Mouse (Mus musculus) heart, adult 8-10 months (tissue): Measurements from ENCODE around the gene Vps13c. TPM values are rescaled to one million over a fixed set of nuclear protein-coding genes. Genes with fewer than 3 reads are reported as not detected.

Source experiments
- DNase-seq: peaks from one replicate; pipeline ENCODE4 v3.0.0; 2022; ENCODE audit warnings: low spot score
- total RNA-seq, 4 experiments: library from RNA; stranded (reverse); gene quantifications; 2 replicates each; pipeline ENCODE4 v1.2.4; 2022

Vps13c gene
- total RNA-seq, 4 experiments from 2014 or later, result 48.5 to 54.4 (median 52.0) TPM

DNA sequence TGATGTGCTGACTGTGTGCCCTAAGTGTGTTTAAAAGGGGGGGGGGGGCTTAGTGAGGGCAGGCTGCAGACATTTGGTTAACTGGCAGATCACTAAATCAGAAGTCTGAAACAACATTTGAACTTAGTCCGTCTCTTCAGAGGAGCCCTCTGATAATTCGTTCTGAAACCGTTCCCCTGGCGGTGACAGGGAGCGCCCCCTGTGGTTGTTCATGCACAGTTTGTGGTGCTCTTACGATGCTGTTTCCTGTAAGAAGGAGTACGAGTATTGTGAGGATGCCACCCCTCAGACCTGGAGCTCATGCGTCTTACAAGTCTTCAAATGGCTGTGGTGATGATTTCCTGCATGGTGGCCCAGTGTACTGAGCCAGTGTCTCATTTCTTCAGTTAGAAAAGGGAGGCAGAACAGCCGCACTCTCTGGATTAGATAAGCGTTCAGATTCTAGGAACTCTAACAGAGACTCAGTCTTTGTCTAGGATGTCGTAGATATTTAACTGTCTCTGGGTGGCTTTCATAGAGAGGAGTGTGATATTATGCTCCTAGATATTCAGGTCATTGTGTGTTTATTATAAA, 38.1 kb downstream of the Vps13c start:
- no peak for DNase-seq

DNA sequence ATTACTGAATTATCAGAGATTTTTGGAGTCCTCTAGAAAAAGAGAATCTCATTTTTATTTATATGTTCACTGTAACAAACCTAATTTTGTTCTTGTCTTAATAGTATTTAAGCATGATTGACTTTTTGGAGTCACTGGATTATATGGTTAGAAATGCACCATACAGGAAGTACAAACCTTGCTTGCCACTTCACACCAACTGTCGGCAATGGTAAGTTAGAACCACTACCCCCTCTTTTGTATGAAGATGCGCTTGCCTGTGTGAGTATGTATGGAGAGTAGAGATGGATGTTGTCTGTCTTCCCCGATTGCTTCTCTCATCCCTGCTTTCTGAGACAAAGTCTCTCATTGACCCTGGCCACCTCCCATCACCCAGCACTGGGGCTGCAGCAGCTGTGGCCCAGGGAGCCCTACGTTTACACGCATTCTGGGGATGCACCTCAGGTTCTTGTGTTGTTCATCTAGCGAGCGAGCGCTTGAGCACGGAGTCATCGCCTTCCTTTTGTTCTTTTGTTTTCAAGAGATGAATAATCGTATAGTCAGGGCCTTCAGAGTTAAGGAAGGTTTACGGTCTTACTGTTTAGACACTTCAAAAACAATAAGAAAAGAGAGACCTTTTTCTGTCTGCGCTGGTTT, 43.3 kb downstream of the Vps13c start:
- DNase-seq, result no peak

DNA sequence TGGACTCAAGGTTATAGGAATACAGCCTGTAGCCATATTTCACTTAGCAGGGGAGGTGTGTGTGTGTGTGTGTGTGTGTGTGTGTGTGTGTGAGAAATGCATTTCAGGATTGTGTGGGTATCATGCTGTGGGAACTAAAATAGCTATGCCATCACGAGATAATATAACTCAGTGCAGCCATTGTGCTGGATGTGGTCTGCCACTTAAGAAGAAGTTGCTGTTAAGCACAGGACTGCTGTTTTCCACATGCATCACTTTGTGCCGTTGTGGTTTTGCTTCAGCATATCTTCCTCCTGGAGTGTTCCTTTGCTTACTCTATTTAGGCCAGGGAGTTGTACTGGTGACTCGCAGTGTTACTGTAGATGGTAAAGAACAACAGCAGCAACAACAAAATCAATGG, 43.9 kb downstream of the Vps13c start:
- no peak for DNase-seq

DNA sequence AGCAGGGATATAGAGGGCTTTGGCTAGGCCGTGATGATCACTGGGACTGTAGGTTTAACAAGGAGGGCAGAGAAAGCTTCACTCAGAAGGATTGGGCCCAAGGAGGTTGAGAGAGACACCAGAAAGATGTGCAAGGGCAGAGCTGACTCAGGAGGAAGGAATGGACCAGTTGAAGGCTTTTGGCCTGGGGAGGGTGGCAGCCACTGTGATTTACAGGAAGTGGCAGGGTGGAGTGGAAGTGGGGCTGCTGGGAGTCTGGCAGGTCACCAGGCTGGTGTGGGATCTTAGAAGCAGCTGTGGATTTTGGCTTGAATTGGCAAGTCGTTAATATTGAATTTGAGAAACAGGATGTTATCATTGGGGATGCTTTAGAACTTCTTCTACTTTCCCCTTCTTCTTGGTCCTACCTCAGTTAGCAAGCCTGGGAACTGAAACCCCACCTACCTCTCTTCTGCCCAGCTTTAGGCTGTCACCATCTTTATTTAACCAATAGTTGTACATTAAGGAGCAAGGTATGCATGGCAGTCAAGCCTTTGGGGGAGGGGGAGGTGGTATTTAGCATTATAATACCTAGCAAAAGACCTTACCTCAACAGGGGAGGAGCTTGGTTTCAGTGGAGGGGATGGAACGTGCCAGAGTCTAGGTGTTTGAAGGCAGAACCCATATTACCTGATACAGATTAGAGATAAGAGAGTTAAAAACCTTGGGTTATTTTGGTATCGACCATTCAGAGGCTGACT, 47.0 kb downstream of the Vps13c start:
- peak; percentile 48 for DNase-seq

DNA sequence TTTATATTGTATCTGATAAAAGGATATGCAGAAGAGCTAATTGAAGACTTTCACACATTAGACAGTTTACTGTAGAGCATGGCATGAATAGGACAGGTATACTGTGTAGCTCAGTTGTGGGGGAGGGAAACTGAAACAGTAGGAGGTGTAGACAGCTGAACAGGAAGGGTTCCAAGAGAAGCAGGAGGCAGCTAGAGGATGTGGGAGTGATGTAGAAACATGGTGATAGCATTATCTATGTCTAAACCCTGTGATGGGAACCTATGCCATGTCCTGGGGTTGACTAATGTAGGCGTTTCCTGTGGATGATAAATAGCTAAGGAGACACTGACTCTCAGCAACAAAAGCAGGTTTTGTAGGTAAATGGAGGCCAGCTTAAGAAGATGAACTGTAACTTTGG, 53.3 kb downstream of the Vps13c start:
- DNase-seq, result no peak

DNA sequence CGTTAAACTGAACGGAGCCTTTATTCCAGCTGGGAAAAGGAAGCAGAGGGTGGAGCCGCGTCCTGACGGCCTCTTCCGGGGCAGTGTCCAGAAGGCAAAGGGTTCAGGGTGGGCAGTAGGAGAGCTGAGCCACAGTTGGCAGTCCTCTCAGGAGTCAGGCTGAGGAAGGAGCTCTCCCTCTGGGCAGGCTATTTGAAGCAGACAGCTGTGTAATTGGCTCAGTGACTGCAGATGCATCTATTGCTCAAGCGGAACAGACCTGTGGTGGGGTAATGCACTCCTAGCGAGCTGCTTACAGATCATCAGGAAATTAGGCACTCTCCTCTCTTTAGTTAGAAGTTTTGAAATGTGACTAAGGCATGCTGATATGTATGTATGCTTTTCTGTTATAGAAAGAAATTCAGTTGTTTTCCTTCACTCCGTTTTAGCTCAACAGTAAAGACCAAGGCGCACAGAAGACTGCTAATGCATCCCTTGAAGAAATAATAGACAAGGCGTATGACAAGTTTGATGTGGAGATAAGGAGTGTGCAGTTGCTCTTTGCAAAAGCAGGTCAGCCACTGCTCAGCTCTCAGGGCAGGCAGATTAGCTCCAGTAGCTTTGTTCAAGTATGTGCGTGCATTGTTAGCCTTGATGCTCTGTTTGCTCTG, 56.6 kb downstream of the Vps13c start:
- DNase-seq, result peak; percentile 2

DNA sequence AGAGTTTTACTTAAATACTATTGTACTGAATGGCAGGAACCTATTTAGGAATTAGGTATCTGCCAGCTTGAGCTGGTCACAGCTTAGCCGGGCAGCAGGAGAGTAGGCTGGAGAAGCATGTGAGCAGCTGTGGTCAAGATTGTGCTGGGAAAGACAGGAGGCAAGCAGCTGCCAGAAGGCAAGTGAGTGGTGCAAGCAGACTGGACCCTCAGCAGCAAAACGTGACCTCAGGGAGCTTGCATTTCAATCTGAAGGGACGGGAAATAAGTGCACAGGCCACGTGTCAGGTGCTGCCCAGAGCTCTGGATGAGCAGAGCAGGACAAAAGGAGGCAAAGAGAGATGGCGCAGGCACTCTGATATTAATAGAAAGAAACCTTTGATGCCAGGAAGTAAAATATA, 60.2 kb downstream of the Vps13c start:
- no peak for DNase-seq

DNA sequence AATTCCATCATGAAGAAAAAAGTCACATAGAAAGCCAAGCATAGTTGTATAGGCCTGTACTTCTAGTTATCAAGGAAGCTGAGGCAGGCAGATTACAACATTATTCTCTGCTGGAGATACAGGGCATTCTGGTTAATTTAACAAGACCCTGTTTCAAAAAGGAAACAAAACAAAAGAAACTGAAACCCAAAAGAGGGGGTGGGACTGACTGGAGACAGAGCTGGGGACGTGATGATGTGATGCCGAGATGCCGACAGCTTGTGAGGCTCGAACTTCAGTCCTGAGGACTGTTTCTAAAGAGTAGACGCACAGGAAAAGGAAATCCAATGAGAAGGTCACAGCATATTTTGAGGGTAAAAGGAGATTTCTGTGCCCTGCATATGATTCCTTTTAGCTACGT, 64.2 kb downstream of the Vps13c start:
- no peak for DNase-seq

DNA sequence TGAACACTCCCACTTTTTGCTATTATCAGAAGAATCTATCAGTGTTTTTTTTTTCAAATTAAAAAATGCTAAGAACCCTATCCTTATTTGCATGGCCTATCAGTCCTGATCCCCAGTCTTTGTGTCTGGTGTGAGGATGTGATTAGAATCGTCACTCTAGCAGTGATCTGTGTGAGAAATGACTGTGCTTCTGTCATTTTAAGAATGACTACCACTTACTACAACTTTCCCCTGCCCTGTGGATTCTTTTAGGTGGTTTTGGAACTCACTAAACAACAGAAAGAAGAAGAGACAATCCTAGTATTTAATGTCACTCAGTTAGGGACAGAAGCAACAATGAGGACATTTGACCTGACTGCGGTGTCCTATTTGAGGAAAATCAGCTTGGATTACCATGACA, 65.3 kb downstream of the Vps13c start:
- no peak for DNase-seq

DNA sequence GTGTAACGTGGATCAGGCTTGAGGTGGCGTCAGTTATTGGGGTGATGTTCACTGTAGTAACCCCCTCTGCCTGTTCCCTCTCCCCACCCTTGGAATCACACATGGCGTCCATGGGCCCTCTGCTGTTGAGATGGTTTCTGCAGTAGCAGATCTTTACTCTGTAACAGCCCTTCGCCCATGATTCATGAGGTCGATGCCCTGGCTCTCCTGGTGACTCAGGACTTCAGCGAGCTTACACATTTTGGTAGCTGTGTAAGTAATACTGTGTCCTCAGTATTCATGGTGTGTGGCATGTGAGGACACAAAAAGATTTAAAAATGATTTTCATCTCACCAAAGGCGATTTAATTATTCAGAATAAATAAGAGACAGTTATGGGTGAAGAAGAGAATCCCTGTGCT, 74.5 kb downstream of the Vps13c start:
- DNase-seq, result no peak

DNA sequence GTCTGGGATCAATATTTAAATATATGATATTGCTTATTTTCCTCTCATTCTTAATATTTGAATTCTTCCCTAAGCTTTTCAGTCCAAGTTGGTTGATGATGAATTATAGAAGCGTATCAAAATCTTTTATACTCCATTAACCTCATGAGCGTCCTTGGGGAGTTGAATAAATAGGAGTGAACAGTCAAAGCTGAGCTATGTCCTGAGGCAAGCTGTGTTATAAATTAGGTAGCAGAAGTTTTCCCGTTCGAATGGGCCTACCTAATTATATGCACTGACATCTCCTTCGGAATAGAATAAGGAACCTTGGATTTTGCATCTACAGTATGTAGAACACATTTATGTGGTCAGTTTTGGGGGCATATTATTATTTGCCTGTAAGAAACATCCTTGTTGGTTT, 82.2 kb downstream of the Vps13c start:
- no peak for DNase-seq

DNA sequence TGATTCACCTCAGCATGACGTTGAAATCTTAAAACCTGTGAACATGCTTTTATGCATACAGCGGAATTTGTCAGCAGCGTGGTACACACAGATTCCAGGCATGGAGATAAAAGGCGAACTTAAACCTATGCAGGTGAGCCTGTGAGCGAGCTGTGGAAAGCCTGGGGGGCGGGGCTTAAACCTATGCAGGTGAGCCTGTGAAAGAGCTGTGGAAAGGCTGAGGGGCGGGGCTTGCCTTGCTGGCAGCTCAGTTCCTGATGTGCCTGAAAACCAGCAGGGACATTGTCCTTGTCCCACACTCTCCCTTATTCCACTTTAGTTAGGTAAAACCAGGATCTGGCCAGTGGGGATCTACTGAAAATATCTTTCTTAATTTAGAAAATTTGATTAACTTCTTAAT, 90.4 kb downstream of the Vps13c start:
- DNase-seq, result no peak

DNA sequence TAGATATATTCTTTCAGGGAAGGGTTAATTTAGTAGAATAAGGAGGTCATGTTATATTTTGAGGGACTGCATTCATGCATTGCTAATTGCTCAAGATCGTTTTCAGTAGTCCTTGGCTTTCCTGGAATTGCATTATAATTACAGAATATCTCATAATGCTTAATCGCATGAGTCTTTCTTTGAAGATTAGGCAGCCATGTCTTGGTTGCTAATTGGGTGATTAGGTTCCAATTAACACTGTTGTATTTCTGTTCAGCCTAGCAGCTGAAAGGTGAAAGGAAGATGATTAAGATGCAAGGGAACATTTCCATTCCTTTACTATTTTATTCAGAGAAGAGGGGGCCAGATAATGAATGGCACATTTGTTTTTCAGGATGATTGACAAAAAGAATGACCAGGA, 97.1 kb downstream of the Vps13c start:
- DNase-seq, result no peak

DNA sequence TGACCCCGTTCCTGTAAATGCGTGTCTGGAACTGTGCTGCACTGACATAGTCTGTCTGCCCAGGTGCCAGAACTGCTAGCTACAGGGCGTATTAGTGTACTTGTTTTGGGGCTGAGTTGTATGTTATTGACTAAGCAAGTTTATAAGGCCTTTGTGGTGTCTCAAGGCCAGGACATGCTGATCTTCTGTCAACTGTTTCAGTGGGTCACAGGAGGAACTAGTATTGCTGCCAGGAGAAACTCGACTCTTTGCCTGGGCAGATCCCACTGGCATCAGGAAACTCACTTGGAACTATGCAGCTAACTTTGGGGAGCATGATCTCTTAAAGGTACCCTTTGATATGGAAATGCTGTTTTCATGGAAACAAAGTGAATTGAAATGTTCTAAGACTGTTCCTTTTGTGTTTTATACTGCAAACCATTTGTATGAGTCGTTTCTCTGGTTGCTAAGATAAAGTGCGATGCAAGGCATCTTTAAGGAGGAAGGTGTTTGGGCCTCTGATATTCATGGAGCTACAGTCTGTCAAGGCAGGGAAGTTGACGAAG, 115.3 kb downstream of the Vps13c start:
- DNase-seq, result no peak

DNA sequence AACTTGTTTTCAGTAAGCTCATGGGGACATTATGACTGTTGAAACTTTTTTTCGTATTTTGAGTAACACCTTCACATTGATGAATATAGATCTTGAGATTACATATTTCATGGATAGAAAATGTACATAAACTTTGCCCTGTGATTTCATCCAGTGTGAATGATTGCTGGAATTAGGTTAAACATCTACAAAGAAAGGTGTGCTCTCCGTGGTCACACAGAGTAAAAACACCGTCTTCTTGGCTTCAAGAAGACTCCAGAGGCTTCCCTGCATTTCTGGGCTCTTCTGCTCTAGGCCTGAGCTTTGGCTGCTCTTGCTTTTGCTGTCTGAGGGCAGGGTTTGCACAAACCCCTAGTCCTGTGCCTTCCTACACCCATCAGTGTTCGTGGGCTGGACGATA, 121.8 kb downstream of the Vps13c start:
- no peak for DNase-seq

DNA sequence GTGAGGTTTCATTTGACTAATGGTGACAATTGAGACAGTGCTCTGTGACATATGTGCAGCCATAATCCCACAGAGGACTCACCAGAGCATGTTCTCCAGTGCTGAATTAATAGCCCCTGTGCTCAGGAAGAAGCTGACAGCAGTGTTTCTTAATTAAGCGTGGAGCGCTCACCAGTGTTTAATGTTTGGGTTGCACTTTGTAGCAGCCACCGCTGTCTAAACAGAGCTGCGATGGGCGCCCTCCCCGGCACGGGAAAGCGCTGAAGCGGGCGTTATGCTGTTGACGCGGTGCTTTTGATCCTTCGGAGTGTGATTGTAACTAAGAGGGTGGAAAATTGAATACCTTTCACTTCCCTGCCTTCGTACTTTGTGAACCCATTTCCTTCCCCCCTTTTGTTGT, 125.7 kb downstream of the Vps13c start:
- DNase-seq, result no peak

DNA sequence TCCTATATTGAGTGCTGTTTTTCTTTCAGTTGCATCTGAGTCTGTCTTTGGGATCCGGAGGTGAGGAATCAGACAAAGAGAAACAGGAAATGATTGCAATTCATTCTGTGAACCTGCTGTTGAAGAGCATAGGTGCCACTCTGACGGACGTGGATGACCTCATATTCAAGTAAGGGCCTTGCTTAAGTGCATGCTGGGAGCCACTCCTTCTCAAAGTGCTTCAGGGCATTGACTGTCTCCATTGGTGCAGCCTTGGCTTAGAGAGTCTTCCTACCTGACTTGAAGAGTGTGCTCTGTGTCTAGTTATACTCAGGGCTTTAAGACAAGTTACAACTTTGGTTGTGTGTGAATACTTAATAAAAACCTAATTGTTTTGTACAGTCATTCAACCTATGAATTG, 126.8 kb downstream of the Vps13c start:
- DNase-seq, result no peak

DNA sequence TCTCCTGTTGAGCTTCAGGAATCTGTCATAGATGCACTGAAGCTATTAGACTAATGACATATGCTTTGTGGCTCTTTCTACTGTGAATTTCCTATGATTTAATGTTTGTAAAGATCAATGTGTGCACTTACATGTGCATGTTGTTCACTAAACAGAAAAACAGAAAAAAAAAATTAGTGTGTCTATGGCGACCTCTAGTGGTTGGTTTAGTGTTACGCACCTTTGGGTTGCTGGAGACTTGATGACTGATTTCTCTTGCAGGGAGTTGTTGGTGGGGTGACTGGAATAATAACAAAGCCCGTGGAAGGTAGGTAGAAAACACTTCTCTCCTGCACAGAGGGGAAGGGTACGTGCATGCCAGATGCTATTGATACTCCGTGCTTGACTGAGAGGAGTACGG, 133.3 kb downstream of the Vps13c start:
- peak; percentile 4 for DNase-seq

DNA sequence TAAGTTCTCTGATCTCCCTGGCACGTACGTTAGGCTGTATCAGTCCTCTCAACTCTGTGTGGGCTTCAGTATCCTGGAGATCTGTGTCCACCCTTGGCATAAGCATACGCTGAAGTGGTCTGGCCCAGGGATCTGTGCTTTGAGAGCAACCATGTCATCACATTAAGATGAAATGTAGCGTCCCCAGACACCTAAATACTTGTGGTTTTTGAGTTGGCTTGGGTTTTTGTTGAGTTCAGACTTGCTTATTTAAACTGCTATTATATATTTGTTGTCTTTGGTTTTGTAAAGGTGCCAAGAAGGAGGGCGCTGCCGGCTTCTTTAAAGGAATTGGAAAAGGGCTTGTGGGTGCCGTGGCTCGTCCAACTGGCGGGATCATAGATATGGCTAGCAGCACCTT, 135.3 kb downstream of the Vps13c start:
- no peak for DNase-seq

DNA sequence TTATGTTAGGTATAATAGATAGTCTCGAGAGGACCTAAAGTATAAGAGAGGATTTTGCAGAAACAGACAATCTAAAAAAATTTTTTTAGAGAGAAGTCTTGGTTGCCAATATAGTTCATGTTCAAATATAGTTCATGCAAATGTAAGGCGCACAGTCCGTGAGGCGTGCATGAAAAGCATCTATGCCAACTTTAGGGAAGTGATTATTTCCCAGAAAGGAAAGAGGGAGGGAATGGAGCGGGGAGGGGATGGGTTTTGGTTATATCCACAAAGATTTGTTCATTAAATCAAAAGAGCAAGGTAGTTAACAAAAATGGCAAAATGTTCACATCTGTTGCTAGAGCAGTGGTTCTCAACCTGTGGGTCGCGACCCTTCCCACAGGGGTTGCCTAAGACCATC, 166.4 kb downstream of the Vps13c start:
- no peak for DNase-seq

DNA sequence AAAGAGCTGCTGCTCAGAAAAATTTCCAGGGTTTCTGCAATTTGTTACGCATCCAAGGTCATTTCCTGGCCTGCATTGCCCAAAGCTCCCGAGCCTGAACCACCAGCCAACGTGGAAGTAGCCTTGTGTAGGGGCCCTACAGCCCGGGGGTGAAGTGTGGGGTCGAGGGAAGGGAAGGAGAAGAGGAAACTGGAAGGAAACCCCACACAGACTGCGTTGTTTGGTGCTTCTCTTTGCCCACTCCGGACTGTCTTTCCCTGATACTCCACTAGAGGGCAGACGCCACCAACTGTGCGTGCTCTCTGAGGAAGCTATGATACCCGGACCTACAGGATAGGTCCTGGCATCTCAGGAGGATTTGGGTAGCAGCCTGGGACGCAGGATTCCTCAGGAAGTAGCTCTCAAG, 174.8 kb downstream of the Vps13c start:
- DNase-seq, result peak; percentile 78

DNA sequence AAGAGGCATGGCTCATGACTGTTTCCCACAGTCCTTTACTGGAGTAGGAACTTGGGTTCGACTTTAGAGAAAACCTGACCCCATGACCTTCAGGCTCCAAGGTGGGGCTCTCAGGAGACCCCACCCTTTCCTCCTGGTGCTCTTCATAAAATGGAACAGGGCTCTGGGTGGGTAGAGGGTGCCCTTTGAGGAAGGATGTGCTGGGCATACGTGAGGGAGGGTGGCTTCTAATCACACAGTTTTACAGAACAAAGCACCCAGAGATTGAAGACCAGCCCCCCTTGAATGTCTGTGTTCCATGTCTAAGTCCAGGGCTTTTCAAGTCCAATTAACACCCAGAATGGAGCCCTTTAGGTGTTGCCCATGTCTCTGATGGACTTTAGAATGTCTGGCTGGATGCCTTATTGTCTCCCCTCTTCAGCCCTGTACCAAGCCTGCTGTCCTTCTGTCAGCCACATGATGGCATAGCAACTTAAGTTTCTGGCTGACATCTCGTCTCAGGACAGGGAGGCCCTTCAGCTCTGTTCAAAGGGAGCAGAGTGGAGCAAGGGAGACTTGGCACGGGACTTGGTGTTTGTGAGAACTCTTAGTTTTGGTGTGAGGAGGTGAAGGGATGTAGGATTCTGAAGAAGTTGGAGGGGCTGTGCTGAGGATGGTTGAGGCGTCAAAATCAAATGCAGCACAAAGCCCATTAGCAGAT, 176.2 kb downstream of the Vps13c start:
- DNase-seq, result peak; percentile 58
